Mouse (Mus musculus) ES-Bruce4 (cell line): ENCODE data around the gene Kcnq2. TPM values are rescaled to one million over a fixed set of nuclear protein-coding genes. Genes with fewer than 3 reads are reported as not detected.

Experiments
- H3K27ac ChIP-seq: 2 replicates; pipeline ENCODE4 v1.5.1; 2012; ENCODE audit warnings: low read length, inconsistent platforms; ENCODE audit not compliant: insufficient read depth
- H3K27me3 ChIP-seq: 2 replicates; pipeline ENCODE4 v1.6.1; 2012; ENCODE audit warnings: mild to moderate bottlenecking, low read length, inconsistent platforms; ENCODE audit not compliant: control insufficient read depth, poor library complexity, insufficient read depth, severe bottlenecking
- H3K36me3 ChIP-seq: 2 replicates; pipeline ENCODE4 v1.6.1; 2012; ENCODE audit warnings: inconsistent platforms, mild to moderate bottlenecking, low read length, moderate library complexity; ENCODE audit not compliant: control insufficient read depth, poor library complexity, insufficient read depth, severe bottlenecking
- H3K4me1 ChIP-seq: one replicate; pipeline ENCODE4 v1.8.1; 2011; ENCODE audit warnings: low read length; ENCODE audit not compliant: control insufficient read depth, insufficient read depth
- H3K4me3 ChIP-seq: 2 replicates; pipeline ENCODE4 v1.5.1; 2011; ENCODE audit warnings: low read depth, mild to moderate bottlenecking, low read length
- H3K9ac ChIP-seq: 2 replicates; pipeline ENCODE4 v1.6.1; 2012; ENCODE audit warnings: low read depth, mild to moderate bottlenecking, inconsistent platforms; ENCODE audit not compliant: poor library complexity, severe bottlenecking
- H3K9me3 ChIP-seq: replicated peaks from 2 replicates; pipeline ENCODE4 v1.6.1; 2012; ENCODE audit warnings: mild to moderate bottlenecking, low read length, inconsistent platforms; ENCODE audit not compliant: control insufficient read depth, poor library complexity, insufficient read depth, severe bottlenecking
- CTCF ChIP-seq: IDR thresholded peaks from one replicate; pipeline ENCODE4 v1.8.1; 2011; ENCODE audit warnings: low read depth, low read length
- EP300 ChIP-seq: IDR thresholded peaks from 2 replicates; pipeline ENCODE4 v1.6.1; 2011; ENCODE audit warnings: low read depth, low read length; ENCODE audit not compliant: insufficient read depth
- POLR2A ChIP-seq: IDR thresholded peaks from one replicate; pipeline ENCODE4 v1.8.1; 2011; ENCODE audit warnings: low read length; ENCODE audit not compliant: insufficient read depth
- polyA plus RNA-seq: library from polyadenylated mRNA; stranded (reverse); fragments of >200 nt; gene quantifications from 2 replicates; pipeline ENCODE4 v1.2.4, GENCODE M21; 2011; ENCODE audit warnings: low read depth; ENCODE audit not compliant: missing spikeins, insufficient read depth, insufficient read length

Kcnq2 gene
- polyA plus RNA-seq, 1 experiment, result 1.0 TPM

GRCm38 (mm10) chr2:181152701-181153100 lies 17.6 kb upstream of the Kcnq2 start:
- no peak overlapping the region for H3K4me3 ChIP-seq
- no peak overlapping the region for H3K9ac ChIP-seq
- H3K27ac ChIP-seq, result no peak overlapping the region
- no peaks in the 10 kb centered on the region; the same call in 1 of the 2 replicates for H3K27me3 ChIP-seq
- no peaks in the 10 kb centered on the region for H3K36me3 ChIP-seq
- H3K9me3 ChIP-seq, result no peaks in the 10 kb centered on the region
- H3K4me1 ChIP-seq, result no peaks in the 10 kb centered on the region
- TF ChIP-seq POLR2A (no peak), EP300 (no peak), CTCF (no peak)

DNA sequence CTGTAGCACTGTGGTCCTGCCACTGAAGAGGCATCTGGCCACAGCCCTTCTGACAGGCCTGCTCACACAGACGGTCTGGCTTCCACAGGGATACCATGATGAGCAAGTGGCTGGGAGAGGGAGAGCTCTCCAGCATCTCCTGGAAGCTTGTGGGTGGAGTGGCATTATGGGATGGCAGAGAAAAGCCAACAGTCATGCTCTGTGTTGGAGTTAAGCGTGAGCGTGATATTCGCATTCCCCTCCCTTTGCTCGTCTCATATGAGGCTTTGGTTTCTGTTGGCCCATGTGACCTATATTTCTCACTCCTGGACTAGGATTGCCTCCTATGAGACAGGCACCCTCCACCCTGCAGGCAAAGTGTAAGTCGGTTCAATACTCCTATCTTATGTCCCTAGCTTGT lies 15.2 kb upstream of the Kcnq2 start:
- Histone ChIP-seq H3K4me1 (no peaks in the 10 kb centered on the region), H3K27ac (no peak overlapping the region), H3K4me3 (no peak overlapping the region), H3K36me3 (no peaks in the 10 kb centered on the region), H3K9ac (no peak overlapping the region), H3K9me3 (no peaks in the 10 kb centered on the region), H3K27me3 (no peaks in the 10 kb centered on the region; the same call in 1 of the 2 replicates)
- no peak for TF ChIP-seq POLR2A
- no peak for TF ChIP-seq EP300
- no peak for TF ChIP-seq CTCF

- TF ChIP-seq POLR2A, result no peak
- TF ChIP-seq CTCF, result no peak
- TF ChIP-seq EP300, result no peak
- peak overlapping the region; percentile 4 for H3K9ac ChIP-seq
- no peak overlapping the region for H3K27ac ChIP-seq
- H3K36me3 ChIP-seq, result no peaks in the 10 kb centered on the region
- H3K4me3 ChIP-seq, result peak overlapping the region; percentile 58
- no peaks in the 10 kb centered on the region; the same call in 1 of the 2 replicates for H3K27me3 ChIP-seq
- no peaks in the 10 kb centered on the region for H3K9me3 ChIP-seq
- no peaks in the 10 kb centered on the region for H3K4me1 ChIP-seq
Observed at GRCm38 (mm10) chr2:181148318-181148955, 13.3 kb upstream of the Kcnq2 start.

DNA sequence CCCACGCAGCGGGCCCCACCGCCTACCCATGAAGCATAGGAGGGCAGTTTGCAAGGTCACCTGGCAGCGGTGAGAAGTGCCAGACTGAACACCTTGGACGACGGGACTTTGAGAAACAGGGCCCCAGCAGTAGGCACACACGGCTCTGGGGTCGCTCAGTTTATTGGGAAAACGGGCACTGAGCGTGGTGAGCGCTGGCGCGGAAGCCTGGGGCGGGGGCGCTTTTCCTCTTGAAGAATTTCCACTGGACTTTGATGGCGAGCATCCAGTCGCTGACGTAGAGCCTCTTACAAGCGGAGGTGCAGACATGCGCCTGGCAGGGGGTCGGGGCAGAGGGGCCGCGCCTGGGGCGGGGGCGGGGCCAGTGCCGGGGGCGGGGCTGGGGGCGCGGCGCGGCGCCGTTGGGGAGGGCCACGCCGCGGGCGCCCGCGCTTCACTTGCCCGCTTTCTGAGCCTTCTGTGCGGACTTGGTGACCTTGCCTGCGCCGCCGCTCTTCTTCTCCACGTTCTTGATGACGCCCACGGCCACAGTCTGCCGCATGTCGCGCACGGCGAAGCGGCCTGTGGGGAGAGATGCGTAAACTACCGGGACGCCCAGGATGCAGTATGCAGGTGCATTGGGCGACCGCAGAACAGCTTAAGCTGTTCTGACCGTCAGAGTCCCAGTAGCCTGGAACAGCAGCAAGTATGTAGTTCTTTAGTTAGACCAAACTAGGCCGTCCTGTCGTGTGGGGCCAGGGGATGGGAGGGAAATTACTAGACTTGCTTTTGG lies 12.6 kb upstream of the Kcnq2 start:
- peak overlapping the region; percentile 58 for H3K4me3 ChIP-seq
- no peak overlapping the region for H3K27ac ChIP-seq
- no peaks in the 10 kb centered on the region for H3K9me3 ChIP-seq
- H3K27me3 ChIP-seq, result no peaks in the 10 kb centered on the region; the same call in 1 of the 2 replicates
- peak overlapping the region; percentile 4 for H3K9ac ChIP-seq
- TF ChIP-seq CTCF, result no peak
- no peak for TF ChIP-seq EP300
- TF ChIP-seq POLR2A, result no peak
- no peaks in the 10 kb centered on the region for H3K4me1 ChIP-seq
- no peaks in the 10 kb centered on the region for H3K36me3 ChIP-seq

- TF ChIP-seq EP300 (no peak), POLR2A (no peak), CTCF (no peak)
- H3K9me3 ChIP-seq, result no peaks in the 10 kb centered on the region
- H3K36me3 ChIP-seq, result no peaks in the 10 kb centered on the region
- H3K4me3 ChIP-seq, result peak overlapping the region; percentile 22
- no peaks in the 10 kb centered on the region for H3K4me1 ChIP-seq
- H3K9ac ChIP-seq, result no peak overlapping the region
- H3K27me3 ChIP-seq, result no peaks in the 10 kb centered on the region; the same call in 1 of the 2 replicates
- no peak overlapping the region for H3K27ac ChIP-seq
Observed at GRCm38 (mm10) chr2:181146976-181147545, 12.0 kb upstream of the Kcnq2 start.

- H3K9ac ChIP-seq, result no peak overlapping the region
- no peaks in the 10 kb centered on the region for H3K36me3 ChIP-seq
- TF ChIP-seq CTCF (no peak), EP300 (no peak), POLR2A (no peak)
- H3K4me3 ChIP-seq, result no peak overlapping the region
- no peaks in the 10 kb centered on the region for H3K9me3 ChIP-seq
- no peaks in the 10 kb centered on the region; the same call in 1 of the 2 replicates for H3K27me3 ChIP-seq
- H3K4me1 ChIP-seq, result no peaks in the 10 kb centered on the region
- H3K27ac ChIP-seq, result no peak overlapping the region
Observed at GRCm38 (mm10) chr2:181144675-181145074, 9.6 kb upstream of the Kcnq2 start.
